Mouse (Mus musculus) forebrain, postnatal 0 days (tissue): Measurements from ENCODE around the gene Rprd1b. TPM values are rescaled to one million over a fixed set of nuclear protein-coding genes. Genes with fewer than 3 reads are reported as not detected.
A peak's percentile ranks its signal among the peaks of the same experiment; 100 is the strongest.

Experiments used
- ATAC-seq: fragments of 200-750 bp; cut with Nextera tagmentation; 2 replicates; pipeline ENCODE4 v1.8.0; 2017; ENCODE audit warnings: mild to moderate bottlenecking, moderate library complexity
- DNase-seq: peaks from one replicate; pipeline ENCODE4 v3.0.0-alpha.2; 2015
- H3K27ac ChIP-seq: fragments of 300-500 bp; sonication (generic); 2 replicates; pipeline ENCODE4 v1.5.1; 2014; ENCODE audit warnings: low read depth, mild to moderate bottlenecking, antibody characterized with exemption, low read length, moderate library complexity, mixed read lengths
- H3K27me3 ChIP-seq: fragments of 300-500 bp; sonication (generic); 2 replicates; pipeline ENCODE4 v1.6.1; 2014; ENCODE audit warnings: mild to moderate bottlenecking, low read length, mixed read lengths; ENCODE audit not compliant: insufficient read depth
- H3K36me3 ChIP-seq: fragments of 300-500 bp; sonication (generic); 2 replicates; pipeline ENCODE4 v1.6.1; 2014; ENCODE audit warnings: mild to moderate bottlenecking, moderate library complexity; ENCODE audit not compliant: insufficient read depth
- H3K4me1 ChIP-seq: fragments of 300-500 bp; sonication (generic); 2 replicates; pipeline ENCODE4 v1.6.1; 2014; ENCODE audit warnings: antibody characterized with exemption; ENCODE audit not compliant: insufficient read depth
- H3K4me2 ChIP-seq: fragments of 300-500 bp; sonication (generic); 2 replicates; pipeline ENCODE4 v1.6.1; 2014; ENCODE audit warnings: low read depth, mild to moderate bottlenecking, moderate library complexity
- H3K4me3 ChIP-seq: fragments of 300-500 bp; sonication (generic); 2 replicates; pipeline ENCODE4 v1.5.1; 2014; ENCODE audit warnings: low read depth, low read length, mixed read lengths
- H3K9ac ChIP-seq: fragments of 300-500 bp; sonication (generic); 2 replicates; pipeline ENCODE4 v1.6.1; 2014; ENCODE audit warnings: mild to moderate bottlenecking
- H3K9me3 ChIP-seq: fragments of 300-500 bp; sonication (generic); 2 replicates; pipeline ENCODE4 v1.6.1; 2016; ENCODE audit warnings: low read length
- CTCF ChIP-seq: sonication (generic); IDR thresholded peaks from 2 replicates; pipeline ENCODE4 v1.5.1; 2016; ENCODE audit warnings: antibody characterized with exemption, control low read depth, low read depth
- WGBS: fragments of 180-500 bp; shearing (Covaris S2); extraction: QIAGEN DNeasy Blood & Tissue Kit; methylation state at CpG from one replicate; pipeline ENCODE4 v1.1.7; 2014; 5-methylcytosine and 5-hydroxymethylcytosine counted together
- polyA plus RNA-seq: library from polyadenylated mRNA; unstranded; fragments of >200 nt; fragmentation: Nextera tagmentation; extraction: Ambion mirVana; gene quantifications from 2 replicates; pipeline ENCODE4 v1.2.1, GENCODE M21; 2015
- total RNA-seq: library from RNA; depleted of rRNA; stranded (reverse); fragments of >200 nt; gene quantifications from 2 replicates; pipeline ENCODE4 v1.2.3, GENCODE M21; 2014

Rprd1b gene
- total and polyA plus RNA-seq, 2 experiments from 2014 or later, result 18.8 to 61.3 TPM

DNA sequence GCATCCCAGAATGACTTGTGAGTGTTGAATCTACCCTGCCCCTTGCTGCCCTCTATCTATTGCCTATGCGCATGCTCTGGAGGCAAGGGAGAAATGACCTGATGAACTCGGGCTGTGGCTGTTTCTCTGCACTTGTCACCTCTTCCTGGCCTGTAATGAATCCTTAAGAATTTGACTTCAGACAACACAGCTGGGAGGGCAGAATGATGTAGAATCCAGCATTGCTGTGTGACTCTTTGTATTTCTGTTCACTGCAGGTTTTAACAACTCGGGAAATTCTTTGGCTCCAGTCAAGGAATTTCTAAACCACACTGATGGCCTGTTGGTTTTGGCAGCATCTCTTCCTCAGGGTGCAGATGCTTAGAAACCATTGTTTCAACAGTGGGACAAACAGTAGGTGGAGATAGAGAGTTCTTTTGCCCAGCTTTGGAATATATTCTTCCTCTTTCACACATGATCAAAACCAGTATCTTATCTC lies 36.3 kb downstream of the Rprd1b start:
- no peaks in the 10 kb centered on the region for H3K4me1 ChIP-seq
- TF ChIP-seq CTCF, result peak; percentile 58
- WGBS, result 55% methylated on average over 3 of the region's 3 CpGs
- H3K4me2 ChIP-seq, result no peak overlapping the region
- no peak overlapping the region for H3K4me3 ChIP-seq
- no peaks in the 10 kb centered on the region for H3K27me3 ChIP-seq
- H3K9ac ChIP-seq, result no peak overlapping the region
- no peaks in the 10 kb centered on the region for H3K9me3 ChIP-seq
- no peak for ATAC-seq
- no peak overlapping the region for H3K27ac ChIP-seq
- peaks cover 27% of the 10 kb centered on the region for H3K36me3 ChIP-seq
- peak; percentile 43 for DNase-seq

DNA sequence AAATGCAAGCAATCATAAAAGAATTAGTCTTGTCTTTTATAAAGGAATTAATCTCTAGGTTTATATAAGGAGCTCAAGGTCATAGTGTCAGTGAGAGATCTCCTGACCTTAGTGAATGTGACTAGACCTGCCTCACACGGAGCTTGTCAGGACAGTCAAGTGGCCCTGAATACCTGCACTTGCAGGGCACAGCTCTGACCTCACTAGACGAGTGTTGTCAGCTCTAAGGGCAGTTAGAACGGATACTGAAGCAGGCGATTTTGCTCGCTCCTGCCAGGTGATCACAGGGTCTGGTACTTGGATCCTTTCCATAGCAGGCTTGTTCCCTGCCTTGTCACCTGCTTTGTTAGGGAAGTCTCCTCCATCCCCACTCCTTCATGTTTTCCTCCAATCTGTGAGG lies 36.8 kb downstream of the Rprd1b start:
- Histone ChIP-seq H3K36me3 (peaks cover 23% of the 10 kb centered on the region), H3K4me3 (no peak overlapping the region), H3K27ac (no peak overlapping the region), H3K27me3 (no peaks in the 10 kb centered on the region), H3K9ac (no peak overlapping the region), H3K4me2 (no peak overlapping the region), H3K4me1 (no peaks in the 10 kb centered on the region), H3K9me3 (no peaks in the 10 kb centered on the region)
- TF ChIP-seq CTCF, result no peak
- ATAC-seq, result no peak
- 87% methylated on average over 5 of the region's 5 CpGs for WGBS
- DNase-seq, result no peak

DNA sequence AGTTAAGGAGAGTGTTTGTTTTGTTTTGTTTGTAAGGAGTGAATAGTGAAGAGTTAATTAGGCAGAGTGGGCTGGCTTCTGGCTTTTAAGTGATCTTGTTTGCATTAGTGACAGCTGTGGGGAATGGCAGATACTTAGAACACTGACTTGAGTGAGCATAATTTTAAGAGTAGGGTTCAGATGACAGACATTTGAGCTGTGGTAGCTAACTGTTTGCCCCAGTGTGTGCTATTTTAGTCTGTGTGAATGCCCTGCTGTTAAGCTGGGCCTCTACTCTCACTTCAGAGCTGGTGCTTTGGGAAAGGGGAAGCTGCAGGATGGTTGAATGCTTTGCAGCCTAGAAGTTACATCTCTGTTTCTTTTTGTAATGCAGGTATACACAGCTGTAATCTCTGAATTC lies 38.2 kb downstream of the Rprd1b start:
- Histone ChIP-seq H3K4me1 (no peaks in the 10 kb centered on the region), H3K27ac (no peak overlapping the region), H3K9ac (no peak overlapping the region), H3K4me3 (no peak overlapping the region), H3K27me3 (no peaks in the 10 kb centered on the region), H3K36me3 (peaks cover 20% of the 10 kb centered on the region), H3K9me3 (no peaks in the 10 kb centered on the region), H3K4me2 (no peak overlapping the region)
- TF ChIP-seq CTCF, result no peak
- no peak for ATAC-seq
- DNase-seq, result no peak

DNA sequence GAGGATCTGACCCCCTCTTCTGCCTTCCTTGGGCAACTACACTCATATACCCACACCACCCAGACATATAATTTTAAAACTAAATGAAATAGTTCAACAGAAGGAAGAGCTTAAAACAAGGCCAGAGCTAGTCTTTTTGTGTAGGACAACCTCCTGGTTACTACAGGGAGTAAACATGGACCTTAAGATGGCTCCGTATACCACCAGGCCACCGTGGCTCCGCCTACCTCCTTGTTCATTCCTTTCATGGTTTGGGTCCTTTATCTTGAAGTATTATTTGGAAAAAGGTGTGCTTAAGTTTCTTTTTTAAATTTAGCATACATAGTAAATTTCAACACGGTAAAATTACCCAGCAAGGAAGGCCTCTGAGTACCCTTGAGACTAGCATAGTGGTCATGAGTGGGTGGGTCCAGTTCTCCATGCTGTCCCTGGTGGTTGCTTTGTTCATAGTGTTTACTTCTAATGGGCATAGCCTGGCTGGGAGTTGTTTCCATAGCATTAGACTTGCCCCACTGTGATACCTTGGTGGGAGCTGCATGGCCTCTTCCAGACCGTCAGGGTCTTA lies 39.0 kb downstream of the Rprd1b start:
- ATAC-seq (no peak), DNase-seq (no peak)
- Histone ChIP-seq H3K36me3 (peaks cover 20% of the 10 kb centered on the region; the same call in 1 of the 2 replicates), H3K4me1 (no peaks in the 10 kb centered on the region), H3K9ac (no peak overlapping the region), H3K9me3 (no peaks in the 10 kb centered on the region), H3K4me2 (no peak overlapping the region), H3K4me3 (no peak overlapping the region), H3K27ac (no peak overlapping the region), H3K27me3 (no peaks in the 10 kb centered on the region)
- TF ChIP-seq CTCF, result no peak
- 97% methylated on average over 5 of the region's 5 CpGs for WGBS

DNA sequence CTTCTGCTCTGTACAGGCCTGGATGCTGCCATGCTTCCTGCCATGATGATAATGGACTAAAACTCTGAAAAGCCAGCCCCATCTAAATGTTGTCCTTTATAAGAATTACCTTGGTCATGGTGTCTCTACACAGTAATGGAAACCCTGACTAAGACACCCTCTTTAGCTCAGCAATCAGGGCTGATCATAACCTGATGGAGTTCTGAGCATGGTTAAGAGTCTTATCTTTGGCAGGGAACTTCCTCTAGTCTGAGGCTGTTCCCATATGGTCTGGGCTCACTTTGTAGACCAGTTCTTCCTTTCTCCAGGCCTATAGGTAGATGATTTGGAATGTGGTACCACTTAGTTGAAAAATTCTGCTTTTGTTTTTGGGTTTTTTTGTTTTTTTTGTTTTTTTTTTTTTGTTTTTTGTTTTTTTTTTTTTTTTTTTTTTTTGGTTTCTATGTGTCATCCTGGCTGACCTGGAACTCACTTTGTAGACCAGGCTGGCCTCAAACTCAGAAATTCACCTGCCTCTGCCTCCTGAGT lies 40.2 kb downstream of the Rprd1b start:
- Histone ChIP-seq H3K4me1 (no peaks in the 10 kb centered on the region), H3K27ac (no peak overlapping the region), H3K36me3 (peaks cover 30% of the 10 kb centered on the region; the same call in 1 of the 2 replicates), H3K9me3 (no peaks in the 10 kb centered on the region), H3K4me3 (no peak overlapping the region), H3K27me3 (no peaks in the 10 kb centered on the region), H3K4me2 (no peak overlapping the region), H3K9ac (no peak overlapping the region)
- TF ChIP-seq CTCF, result no peak
- no peak for ATAC-seq
- DNase-seq, result no peak

DNA sequence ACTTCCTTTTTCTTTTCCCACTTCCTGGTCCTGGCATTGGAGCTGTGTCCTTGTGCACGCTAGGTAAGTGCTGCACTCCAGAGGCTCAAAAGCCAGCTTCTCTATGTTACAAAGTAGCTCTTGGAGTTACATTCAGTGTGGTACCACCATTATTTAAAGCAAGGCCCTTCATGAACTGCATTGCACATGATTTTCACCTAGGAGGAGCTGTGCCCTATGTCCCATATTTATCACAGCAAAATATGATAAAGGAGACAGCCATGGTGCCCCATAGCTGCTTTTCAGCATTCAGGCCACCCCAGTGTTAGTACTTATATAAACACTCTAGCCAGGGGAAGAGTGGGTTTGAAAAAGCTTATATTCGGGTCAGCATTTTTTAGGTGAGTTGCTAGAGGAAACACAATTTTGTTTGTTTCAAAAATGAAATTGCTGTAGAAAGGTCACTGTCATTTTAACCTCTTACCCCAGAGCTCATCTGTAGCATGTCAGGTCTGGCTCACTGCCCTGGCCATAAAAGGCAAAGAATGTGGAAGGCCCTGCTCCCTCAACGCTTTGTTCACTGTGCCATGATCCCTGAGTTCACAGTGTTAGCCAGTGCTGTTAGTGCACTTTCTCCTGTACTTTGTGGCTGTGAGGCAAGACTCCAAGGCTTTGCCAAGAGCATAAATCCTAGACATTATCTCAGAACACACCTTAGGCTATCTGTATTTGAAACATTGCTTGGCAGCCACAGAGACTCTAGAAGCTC lies 42.8 kb downstream of the Rprd1b start:
- ATAC-seq (no peak), DNase-seq (no peak)
- Histone ChIP-seq H3K4me2 (no peak overlapping the region), H3K9ac (no peak overlapping the region), H3K4me1 (no peaks in the 10 kb centered on the region), H3K9me3 (no peaks in the 10 kb centered on the region), H3K36me3 (peaks cover 51% of the 10 kb centered on the region), H3K27ac (no peak overlapping the region), H3K27me3 (no peaks in the 10 kb centered on the region), H3K4me3 (no peak overlapping the region)
- WGBS, result 87% methylated on average over 3 of the region's 3 CpGs
- TF ChIP-seq CTCF, result 0 out of 2 replicates have a peak, but pooled peaks have one; percentile 7

DNA sequence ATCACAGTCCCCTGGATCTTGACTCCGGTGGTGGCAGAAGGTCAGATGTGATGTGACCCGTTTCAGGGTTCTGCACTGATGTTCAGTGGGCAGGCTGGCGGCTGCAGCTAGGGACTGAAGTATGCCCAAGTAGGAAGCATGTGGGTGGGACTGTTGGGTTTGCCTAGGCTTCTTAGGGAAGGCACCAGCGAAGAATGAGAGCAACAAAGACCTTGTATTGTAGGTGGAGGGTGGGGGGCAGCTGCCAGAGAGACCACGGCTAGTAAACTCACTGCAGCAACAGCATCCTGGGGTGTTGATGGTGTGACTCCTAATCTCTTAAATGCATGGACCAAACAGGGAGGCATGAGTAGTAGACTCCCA lies 43.3 kb downstream of the Rprd1b start:
- Histone ChIP-seq H3K9me3 (no peaks in the 10 kb centered on the region), H3K27ac (no peak overlapping the region), H3K4me3 (no peak overlapping the region), H3K36me3 (peaks cover 57% of the 10 kb centered on the region), H3K4me1 (no peaks in the 10 kb centered on the region), H3K4me2 (no peak overlapping the region), H3K9ac (no peak overlapping the region), H3K27me3 (no peaks in the 10 kb centered on the region)
- no peak for TF ChIP-seq CTCF
- no peak for ATAC-seq
- DNase-seq, result no peak
- WGBS, result 90% methylated on average over 5 of the region's 5 CpGs
